Mouse (Mus musculus): ENCODE measurements around the gene Nr4a1. TPM values are rescaled to one million over a fixed set of nuclear protein-coding genes. Genes with fewer than 3 reads are reported as not detected.

Nr4a1 gene
- polyA plus RNA-seq, 1 experiment from 2014 or later = 8.0 TPM

DNA sequence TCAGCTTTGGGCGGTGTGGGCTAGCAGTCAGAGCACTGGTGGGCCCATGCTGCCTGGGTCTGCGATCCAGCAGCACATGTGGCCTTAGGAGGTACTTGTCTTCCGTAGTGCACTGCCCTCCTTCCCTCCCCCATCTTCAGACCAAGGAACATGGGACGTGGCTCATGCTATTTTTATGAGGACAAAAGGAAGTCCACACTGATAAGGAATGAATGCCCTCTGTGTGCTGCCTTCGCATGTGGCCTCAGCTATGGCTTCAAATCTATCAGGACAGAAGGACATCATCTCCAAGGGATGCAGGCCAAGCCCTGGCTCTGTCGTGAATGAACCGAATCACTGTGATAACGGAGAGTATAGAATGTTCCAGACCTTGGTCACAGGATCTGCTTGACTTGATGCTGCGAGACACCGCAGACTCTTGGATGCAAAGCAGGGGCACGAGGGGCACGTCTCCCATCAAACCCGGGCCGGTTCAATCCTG, 45.5 kb downstream of the Nr4a1 start:
- Histone ChIP-seq H3K36me3 (no peaks in the 10 kb centered on the region), H3K4me1 (peaks cover 28% of the 10 kb centered on the region), H3K27ac (peak overlapping the region; percentile 80), H3K9me3 (no peaks in the 10 kb centered on the region), H3K27me3 (ENCODE audit: insufficient read depth, poor library complexity, severe bottlenecking) (no peaks in the 10 kb centered on the region), H3K4me3 (no peak overlapping the region)
- no peak for DNase-seq (ENCODE audit: low spot score)
- 55% methylated on average over 14 of the region's 14 CpGs for WGBS

DNA sequence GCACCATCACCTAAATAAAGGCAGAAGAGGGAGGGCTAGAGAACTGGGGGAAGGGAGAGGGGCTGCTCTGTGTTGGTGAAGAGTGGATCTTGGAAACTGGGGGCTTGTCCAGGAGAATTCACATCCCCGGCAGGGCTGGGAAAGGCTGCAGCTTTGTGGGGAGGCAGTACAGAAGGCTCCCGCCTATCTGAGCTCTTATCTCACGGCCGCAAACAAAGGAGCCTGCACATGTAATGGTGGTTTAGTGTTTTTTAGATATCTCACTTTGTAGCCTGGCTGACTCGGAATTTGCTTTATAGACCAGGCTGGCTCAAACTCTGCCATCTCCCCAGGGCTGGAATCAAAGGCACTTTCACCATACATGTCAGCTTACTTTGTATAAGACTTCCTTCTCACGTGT, 46.1 kb downstream of the Nr4a1 start:
- H3K27me3 ChIP-seq (ENCODE audit: insufficient read depth, poor library complexity, severe bottlenecking) = no peaks in the 10 kb centered on the region
- H3K9me3 ChIP-seq = no peaks in the 10 kb centered on the region
- DNase-seq (ENCODE audit: low spot score) = no peak
- H3K36me3 ChIP-seq = no peaks in the 10 kb centered on the region
- 33% methylated on average over 6 of the region's 6 CpGs for WGBS
- H3K4me3 ChIP-seq = no peak overlapping the region
- peak overlapping the region; percentile 80 for H3K27ac ChIP-seq
- peaks cover 25% of the 10 kb centered on the region for H3K4me1 ChIP-seq

DNA sequence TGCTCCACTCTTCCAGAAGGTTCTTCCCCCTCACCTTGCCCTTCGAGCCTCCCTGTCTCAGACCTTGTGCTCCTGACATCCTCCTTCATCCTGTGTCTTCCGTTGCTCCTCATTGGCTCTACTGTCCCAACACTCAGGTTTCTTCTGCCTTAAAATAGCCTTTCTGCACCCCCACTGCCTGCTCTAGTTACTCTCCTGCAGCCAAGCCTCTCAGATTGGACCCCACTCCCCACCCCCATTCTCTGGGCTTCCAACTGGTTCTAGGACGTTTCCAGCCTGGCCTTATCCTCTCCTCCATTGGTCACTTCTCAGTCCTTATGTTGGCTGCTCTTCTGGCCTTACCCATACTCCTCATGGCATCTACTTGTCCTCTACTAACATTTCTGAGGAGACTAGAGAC, 48.1 kb downstream of the Nr4a1 start:
- Histone ChIP-seq H3K36me3 (no peaks in the 10 kb centered on the region), H3K4me1 (peaks cover 25% of the 10 kb centered on the region), H3K27ac (no peak overlapping the region), H3K4me3 (no peak overlapping the region), H3K27me3 (ENCODE audit: insufficient read depth, poor library complexity, severe bottlenecking) (no peaks in the 10 kb centered on the region), H3K9me3 (no peaks in the 10 kb centered on the region)
- 69% methylated on average over 3 of the region's 3 CpGs for whole genome bisulfite sequencing
- DNase-seq (ENCODE audit: low spot score) = no peak

DNA sequence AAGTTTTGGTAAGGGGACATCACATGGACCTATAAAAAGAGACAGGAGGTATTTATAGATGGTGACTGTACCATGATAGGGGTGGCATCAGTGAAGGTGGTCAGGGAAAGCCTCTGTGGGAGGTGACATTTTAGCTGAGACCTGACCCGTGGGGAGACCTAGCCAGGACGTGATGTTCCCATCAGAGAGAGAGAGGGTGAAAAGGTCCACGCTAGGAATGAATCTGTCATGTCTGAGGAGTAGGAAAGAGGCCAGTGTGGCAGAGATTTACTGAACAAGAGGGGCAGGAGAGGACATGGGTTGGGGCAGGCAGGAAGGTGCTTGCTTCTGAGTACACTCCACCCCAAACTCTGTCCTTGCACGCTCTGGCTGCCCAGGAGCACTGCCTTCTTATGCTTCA, 49.8 kb downstream of the Nr4a1 start:
- Histone ChIP-seq H3K27me3 (ENCODE audit: insufficient read depth, poor library complexity, severe bottlenecking) (no peaks in the 10 kb centered on the region), H3K4me3 (no peak overlapping the region), H3K4me1 (peaks cover 15% of the 10 kb centered on the region), H3K9me3 (no peaks in the 10 kb centered on the region), H3K36me3 (no peaks in the 10 kb centered on the region), H3K27ac (no peak overlapping the region)
- 74% methylated on average over 4 of the region's 4 CpGs for WGBS
- DNase-seq (ENCODE audit: low spot score) = no peak

DNA sequence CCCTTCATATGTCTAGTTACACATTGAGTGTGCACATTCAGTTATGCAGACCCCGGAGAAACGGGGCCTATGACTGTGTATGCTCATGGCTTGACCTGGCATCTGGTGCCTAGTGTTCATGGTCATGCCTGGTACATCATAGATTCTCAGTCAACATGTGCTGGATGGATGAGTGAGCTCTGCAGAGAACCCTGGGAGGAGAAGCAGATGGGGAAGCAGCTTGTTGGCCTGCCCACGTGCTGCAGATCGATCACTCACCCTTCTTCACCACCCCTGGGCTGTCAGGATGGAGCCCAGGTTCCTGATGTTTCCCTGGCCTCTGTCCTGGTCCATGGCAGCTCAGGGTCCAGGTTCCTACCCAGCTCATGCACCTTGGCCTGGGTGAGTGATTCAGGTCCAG, 52.4 kb downstream of the Nr4a1 start:
- Histone ChIP-seq H3K9me3 (no peaks in the 10 kb centered on the region), H3K4me1 (peaks cover 12% of the 10 kb centered on the region), H3K4me3 (no peak overlapping the region), H3K27ac (no peak overlapping the region), H3K36me3 (no peaks in the 10 kb centered on the region), H3K27me3 (ENCODE audit: insufficient read depth, poor library complexity, severe bottlenecking) (no peaks in the 10 kb centered on the region)
- WGBS = 89% methylated on average over 4 of the region's 4 CpGs
- no peak for DNase-seq (ENCODE audit: low spot score)

DNA sequence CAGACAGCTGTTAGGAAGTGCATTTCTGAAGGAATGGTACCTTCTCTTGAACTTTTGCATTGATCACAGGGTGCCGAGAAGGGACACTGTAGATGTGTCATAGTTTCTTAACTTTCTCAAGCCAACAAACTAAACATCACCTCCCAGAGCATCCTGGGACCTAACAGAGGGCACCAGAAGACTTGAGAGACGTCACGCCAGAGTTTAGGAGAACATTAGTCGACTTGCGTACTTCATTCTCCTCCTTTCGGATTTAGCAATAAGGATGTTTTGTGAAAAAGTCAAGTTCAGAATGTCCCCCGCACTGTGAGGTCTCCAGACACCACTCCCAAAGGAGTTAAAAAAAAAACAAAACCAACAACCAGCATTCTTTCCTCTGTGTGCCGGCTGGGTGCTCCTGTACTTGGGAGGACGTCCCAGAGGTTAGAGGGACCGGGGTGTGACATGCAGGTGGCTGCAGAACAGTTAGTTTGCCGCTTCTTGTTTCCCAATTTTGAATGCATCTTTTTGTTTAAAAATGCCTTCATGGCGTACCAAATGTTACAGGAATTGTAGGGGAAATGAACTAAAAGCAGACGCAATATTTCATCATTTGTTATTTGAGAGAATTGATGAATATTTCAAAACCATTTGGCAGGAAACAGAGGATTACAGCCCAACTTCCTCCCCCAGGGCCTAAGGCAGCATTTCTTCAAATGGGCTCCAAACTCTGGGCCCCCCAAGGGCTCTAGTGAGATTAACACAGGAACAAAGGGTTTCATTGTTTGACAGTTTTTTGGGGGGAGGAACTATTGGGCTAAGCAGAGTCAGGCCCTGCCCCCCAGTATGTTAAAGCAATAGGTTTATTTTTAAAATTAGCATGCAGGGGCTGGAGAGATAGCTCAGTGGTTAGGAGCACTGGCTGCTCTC, 54.6 kb downstream of the Nr4a1 start:
- WGBS = 63% methylated on average over 13 of the region's 13 CpGs
- no peak overlapping the region for H3K27ac ChIP-seq

DNA sequence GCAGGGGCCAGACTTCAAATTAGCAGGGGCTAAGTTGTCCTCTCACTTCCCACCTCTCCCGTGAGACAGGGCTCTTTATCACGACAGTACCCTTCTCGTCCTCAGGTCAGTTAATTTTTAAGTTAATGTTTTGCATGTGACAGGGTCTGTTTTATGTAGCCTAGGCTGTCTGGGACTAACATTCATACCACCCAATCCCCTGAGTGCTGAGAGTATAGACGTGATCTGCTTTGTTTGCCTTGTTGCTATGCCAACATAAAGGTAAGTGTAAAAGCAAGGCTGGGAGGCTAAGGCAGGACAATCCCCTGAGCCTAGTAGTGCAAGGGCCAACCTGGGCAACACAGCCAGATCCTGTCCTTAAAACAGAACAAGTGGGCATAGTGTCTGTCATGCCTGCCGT, 55.4 kb downstream of the Nr4a1 start:
- H3K27ac ChIP-seq = no peak overlapping the region

More for the DNA sequence above, 54.6 kb downstream of the Nr4a1 start:
- DNase-seq (ENCODE audit: low spot score) = no peak
- peaks cover 12% of the 10 kb centered on the region for H3K4me1 ChIP-seq
- no peaks in the 10 kb centered on the region for H3K9me3 ChIP-seq
- H3K4me3 ChIP-seq = no peak overlapping the region
- no peaks in the 10 kb centered on the region for H3K36me3 ChIP-seq
- no peaks in the 10 kb centered on the region for H3K27me3 ChIP-seq (ENCODE audit: insufficient read depth, poor library complexity, severe bottlenecking)

DNA sequence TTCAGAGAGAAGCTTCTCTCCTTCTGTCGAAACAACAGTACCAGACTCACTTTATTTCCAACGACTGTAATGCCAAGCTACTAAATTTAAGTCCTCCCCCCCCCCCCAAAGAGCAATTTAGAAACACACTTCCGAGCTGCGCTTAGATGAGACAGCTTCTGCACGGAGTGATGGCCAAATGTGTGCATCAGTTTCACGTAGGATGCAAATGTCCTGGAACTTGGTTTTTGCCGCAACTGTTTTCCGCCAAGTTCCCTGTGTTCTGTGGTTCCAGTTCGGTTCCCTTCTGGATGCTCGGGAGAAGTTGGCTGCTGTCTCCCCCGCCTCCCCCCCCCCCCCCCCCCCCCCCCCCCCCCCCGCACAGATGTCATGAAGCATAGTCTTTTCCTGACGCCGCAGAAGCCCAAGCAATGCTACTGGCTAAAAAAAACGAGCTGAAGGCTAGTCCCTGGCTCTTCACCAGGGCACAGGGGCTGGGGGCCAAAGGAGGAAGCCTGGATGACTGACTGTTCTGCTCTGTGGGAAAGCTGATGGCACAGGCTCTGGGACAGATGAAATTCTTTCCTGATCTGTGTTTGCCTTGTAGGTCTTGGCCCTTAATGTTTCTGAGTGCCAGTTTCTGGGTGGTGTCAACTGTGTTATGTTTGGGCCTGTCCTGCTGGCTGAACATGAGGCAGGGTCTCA, 57.2 kb downstream of the Nr4a1 start:
- H3K4me1 ChIP-seq = peaks cover 16% of the 10 kb centered on the region
- H3K27ac ChIP-seq = no peak overlapping the region
- no peaks in the 10 kb centered on the region for H3K27me3 ChIP-seq (ENCODE audit: insufficient read depth, poor library complexity, severe bottlenecking)
- 62% methylated on average over 14 of the region's 15 CpGs for WGBS
- H3K36me3 ChIP-seq = no peaks in the 10 kb centered on the region
- no peak overlapping the region for H3K4me3 ChIP-seq
- H3K9me3 ChIP-seq = no peaks in the 10 kb centered on the region
- DNase-seq (ENCODE audit: low spot score) = no peak

More for the DNA sequence above, 55.4 kb downstream of the Nr4a1 start:
- Histone ChIP-seq H3K27me3 (ENCODE audit: insufficient read depth, poor library complexity, severe bottlenecking) (no peaks in the 10 kb centered on the region), H3K9me3 (no peaks in the 10 kb centered on the region), H3K4me1 (peaks cover 12% of the 10 kb centered on the region), H3K36me3 (no peaks in the 10 kb centered on the region), H3K4me3 (no peak overlapping the region)
- WGBS = 25% methylated on average over 5 of the region's 5 CpGs
- DNase-seq (ENCODE audit: low spot score) = no peak

DNA sequence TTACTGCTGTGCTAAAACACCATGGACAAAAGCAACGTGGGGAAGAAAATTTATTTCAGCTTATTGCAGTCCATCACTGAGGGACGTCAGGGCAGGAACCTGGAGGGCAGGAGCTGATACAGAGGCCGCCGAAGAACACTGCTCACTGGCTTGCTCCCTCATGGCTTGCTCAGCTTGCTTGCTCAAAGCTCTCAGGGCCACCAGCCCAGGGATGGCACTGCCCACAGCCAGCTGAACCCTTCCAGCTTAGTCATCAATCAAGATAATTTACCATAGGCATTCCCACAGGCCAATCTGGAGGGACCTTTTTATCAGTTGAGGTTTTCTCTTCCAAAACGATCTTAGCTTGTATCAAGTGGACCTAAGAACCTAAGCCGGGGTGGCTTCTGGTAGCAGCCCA, 57.9 kb downstream of the Nr4a1 start:
- H3K4me1 ChIP-seq = peaks cover 16% of the 10 kb centered on the region
- 75% methylated on average over 6 of the region's 6 CpGs for WGBS
- H3K27ac ChIP-seq = no peak overlapping the region
- H3K9me3 ChIP-seq = no peaks in the 10 kb centered on the region
- H3K4me3 ChIP-seq = no peak overlapping the region
- no peak for DNase-seq (ENCODE audit: low spot score)
- H3K36me3 ChIP-seq = no peaks in the 10 kb centered on the region
- H3K27me3 ChIP-seq (ENCODE audit: insufficient read depth, poor library complexity, severe bottlenecking) = no peaks in the 10 kb centered on the region

DNA sequence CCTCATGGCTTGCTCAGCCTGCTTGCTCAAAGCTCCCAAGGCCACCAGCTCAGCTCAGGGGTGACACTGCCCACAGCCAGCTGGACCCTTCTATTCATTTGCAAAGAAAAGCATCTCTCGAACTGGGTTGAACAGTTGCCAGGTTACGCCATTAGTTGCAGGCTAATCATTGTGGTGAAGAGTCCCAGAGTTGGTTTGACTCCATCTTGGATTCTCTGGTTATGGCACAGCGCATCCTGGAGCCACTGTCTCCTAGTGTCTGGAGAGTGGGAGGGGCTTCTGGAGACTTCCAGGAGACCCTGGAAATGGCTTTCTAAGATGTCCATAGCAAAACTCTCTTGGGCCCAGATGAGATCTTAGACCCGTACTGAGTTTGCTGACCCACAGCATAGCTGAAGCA, 61.3 kb downstream of the Nr4a1 start:
- no peak overlapping the region for H3K27ac ChIP-seq
- H3K9me3 ChIP-seq = no peaks in the 10 kb centered on the region
- H3K4me3 ChIP-seq = no peak overlapping the region; the same call in 1 of the 2 replicates
- no peaks in the 10 kb centered on the region for H3K36me3 ChIP-seq
- no peak for DNase-seq (ENCODE audit: low spot score)
- H3K27me3 ChIP-seq (ENCODE audit: insufficient read depth, poor library complexity, severe bottlenecking) = no peaks in the 10 kb centered on the region
- peaks cover 29% of the 10 kb centered on the region for H3K4me1 ChIP-seq
- 89% methylated on average over 4 of the region's 4 CpGs for WGBS

DNA sequence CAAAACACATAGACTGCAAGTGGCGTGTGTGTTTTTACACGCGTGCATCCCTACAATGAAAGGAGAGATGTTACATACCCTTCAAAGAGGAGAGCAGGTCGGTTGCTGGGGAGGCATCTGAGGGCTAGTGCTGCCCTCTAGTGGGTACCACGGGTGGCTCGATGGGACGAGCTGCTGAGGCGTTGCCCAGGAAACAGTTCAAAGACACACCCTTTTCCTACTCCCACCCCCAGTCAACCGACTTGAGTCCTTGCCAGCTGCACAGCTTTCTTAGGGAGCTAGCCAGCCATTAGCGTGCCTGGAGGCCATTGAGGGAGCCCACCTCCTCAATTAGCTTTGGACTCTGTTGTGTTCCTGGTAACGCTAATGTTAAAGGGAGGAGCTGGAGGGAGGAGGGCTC, 61.8 kb downstream of the Nr4a1 start:
- H3K27me3 ChIP-seq (ENCODE audit: insufficient read depth, poor library complexity, severe bottlenecking) = no peaks in the 10 kb centered on the region
- peak; percentile 93 for DNase-seq (ENCODE audit: low spot score)
- no peaks in the 10 kb centered on the region for H3K36me3 ChIP-seq
- 4% methylated on average over 11 of the region's 11 CpGs for WGBS
- no peaks in the 10 kb centered on the region for H3K9me3 ChIP-seq
- H3K4me3 ChIP-seq = peak overlapping the region; percentile 44
- peaks cover 33% of the 10 kb centered on the region for H3K4me1 ChIP-seq
- peak overlapping the region; percentile 79 for H3K27ac ChIP-seq

DNA sequence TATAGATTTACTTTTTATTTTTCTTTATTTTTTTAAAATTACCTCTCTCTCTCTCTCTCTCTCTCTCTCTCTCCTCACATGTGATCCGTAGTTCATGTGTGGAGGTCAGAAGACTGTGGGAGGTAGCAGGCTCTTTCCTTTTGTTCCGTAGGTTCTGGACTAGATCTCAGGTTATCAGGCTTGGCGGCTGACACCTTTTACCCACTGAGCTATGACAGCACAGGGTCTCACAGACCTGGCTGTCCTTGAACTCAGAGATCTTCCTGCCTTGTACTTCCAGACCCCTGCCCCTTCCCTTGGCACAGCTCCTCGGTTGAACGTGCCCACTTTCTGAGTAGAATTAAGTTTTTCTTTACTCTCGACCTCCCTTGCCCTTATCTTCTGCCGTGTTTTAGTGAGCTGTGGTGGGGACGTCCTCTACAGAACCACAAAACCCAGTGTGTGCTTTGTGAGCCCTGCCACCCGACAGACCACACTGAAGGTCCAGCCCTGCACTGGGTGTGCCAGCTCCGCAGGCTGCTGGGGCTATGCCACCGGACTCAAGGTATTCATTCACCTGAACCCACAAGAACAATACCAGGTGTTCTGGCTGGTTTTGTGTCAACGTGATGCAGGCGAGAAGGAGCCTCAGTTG, 62.3 kb downstream of the Nr4a1 start:
- WGBS = 51% methylated on average over 13 of the region's 13 CpGs
- no peak for DNase-seq (ENCODE audit: low spot score)
- Histone ChIP-seq H3K9me3 (no peaks in the 10 kb centered on the region), H3K4me3 (peak overlapping the region; percentile 44), H3K36me3 (no peaks in the 10 kb centered on the region), H3K27ac (peak overlapping the region; percentile 79), H3K27me3 (ENCODE audit: insufficient read depth, poor library complexity, severe bottlenecking) (no peaks in the 10 kb centered on the region), H3K4me1 (peaks cover 38% of the 10 kb centered on the region)
